Mouse (Mus musculus): ENCODE measurements at regions not wholly inside any gene's neighbourhood (a gene's known extent, or its start where the extent isn't known, plus 50 kb on each side); places are given as distances from the start of the nearest gene placed in this dataset.

DNA sequence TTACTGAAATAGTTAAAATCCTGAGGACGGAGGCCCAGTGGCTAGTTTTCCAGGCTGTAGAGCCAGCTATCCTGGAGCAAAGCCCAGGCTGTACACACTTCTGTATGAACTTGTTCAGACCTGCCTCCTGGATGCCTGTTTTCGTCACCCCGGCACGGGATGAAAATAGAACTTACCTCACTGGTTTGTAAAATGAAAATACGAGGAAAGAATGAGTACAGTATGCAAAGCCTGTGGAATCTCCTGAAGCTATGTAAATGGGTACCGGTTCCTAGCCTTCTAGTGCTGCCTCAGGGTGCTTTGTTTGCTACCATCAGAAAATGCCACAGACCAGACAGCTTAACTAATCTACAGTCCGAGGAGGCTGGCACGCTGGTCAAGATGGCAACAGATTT, 276.0 kb upstream of the Cdyl start:
- WGBS = 43% methylated on average over 8 of the region's 8 CpGs
- no peaks in the 10 kb centered on the region for H3K36me3 ChIP-seq
- no peak overlapping the region for H3K9ac ChIP-seq
- no peak for ATAC-seq (ENCODE audit: insufficient number of reproducible peaks, low FRiP score, low TSS enrichment, low read depth)
- no peaks in the 10 kb centered on the region for H3K4me1 ChIP-seq
- no peak overlapping the region for H3K27ac ChIP-seq (replicated peaks)
- H3K4me2 ChIP-seq (replicated peaks) = peak overlapping the region; percentile 15; the same call in 1 of the 2 replicates
- H3K4me3 ChIP-seq (replicated peaks) = no peak overlapping the region
- H3K27me3 ChIP-seq = no peaks in the 10 kb centered on the region
- H3K9me3 ChIP-seq (replicated peaks) = no peaks in the 10 kb centered on the region

- Histone ChIP-seq H3K27me3 (no peaks in the 10 kb centered on the region), H3K4me1 (peaks cover 14% of the 10 kb centered on the region; the same call in 1 of the 2 replicates), H3K9ac (no peak overlapping the region), H3K9me3 (replicated peaks) (no peaks in the 10 kb centered on the region), H3K4me3 (replicated peaks) (no peak overlapping the region), H3K36me3 (no peaks in the 10 kb centered on the region), H3K4me2 (replicated peaks) (no peak overlapping the region), H3K27ac (replicated peaks) (no peak overlapping the region)
- no peak for ATAC-seq (ENCODE audit: insufficient number of reproducible peaks, low FRiP score, low TSS enrichment, low read depth)
- WGBS = 37% methylated on average over 1 of the region's 1 CpGs
Observed at GRCm38 (mm10) chr13:35388380-35388779, 271.3 kb upstream of the Cdyl start.

GRCm38 (mm10) chr13:35389781-35390525, 269.7 kb upstream of the Cdyl start:
- Histone ChIP-seq H3K9me3 (replicated peaks) (no peaks in the 10 kb centered on the region), H3K9ac (no peak overlapping the region), H3K27ac (replicated peaks) (no peak overlapping the region; the same call in 1 of the 2 replicates), H3K4me1 (peaks cover 14% of the 10 kb centered on the region; the same call in 1 of the 2 replicates), H3K36me3 (no peaks in the 10 kb centered on the region), H3K27me3 (no peaks in the 10 kb centered on the region), H3K4me3 (replicated peaks) (no peak overlapping the region), H3K4me2 (replicated peaks) (no peak overlapping the region)
- 57% methylated on average over 6 of the region's 6 CpGs for WGBS
- ATAC-seq (ENCODE audit: insufficient number of reproducible peaks, low FRiP score, low TSS enrichment, low read depth) = peak; percentile 75

GRCm38 (mm10) chr13:35390526-35390880, 269.1 kb upstream of the Cdyl start:
- H3K4me3 ChIP-seq (replicated peaks) = no peak overlapping the region
- no peaks in the 10 kb centered on the region for H3K27me3 ChIP-seq
- no peaks in the 10 kb centered on the region for H3K36me3 ChIP-seq
- WGBS = 18% methylated on average over 4 of the region's 4 CpGs
- peaks cover 20% of the 10 kb centered on the region for H3K4me1 ChIP-seq
- 0 out of 2 replicates have a peak overlapping the region, but pooled peaks have one; percentile 40 for H3K27ac ChIP-seq (replicated peaks)
- no peak overlapping the region for H3K4me2 ChIP-seq (replicated peaks)
- peak; percentile 46; the same call in 1 of the 2 replicates for ATAC-seq (ENCODE audit: insufficient number of reproducible peaks, low FRiP score, low TSS enrichment, low read depth)
- no peak overlapping the region for H3K9ac ChIP-seq
- H3K9me3 ChIP-seq (replicated peaks) = no peaks in the 10 kb centered on the region

DNA sequence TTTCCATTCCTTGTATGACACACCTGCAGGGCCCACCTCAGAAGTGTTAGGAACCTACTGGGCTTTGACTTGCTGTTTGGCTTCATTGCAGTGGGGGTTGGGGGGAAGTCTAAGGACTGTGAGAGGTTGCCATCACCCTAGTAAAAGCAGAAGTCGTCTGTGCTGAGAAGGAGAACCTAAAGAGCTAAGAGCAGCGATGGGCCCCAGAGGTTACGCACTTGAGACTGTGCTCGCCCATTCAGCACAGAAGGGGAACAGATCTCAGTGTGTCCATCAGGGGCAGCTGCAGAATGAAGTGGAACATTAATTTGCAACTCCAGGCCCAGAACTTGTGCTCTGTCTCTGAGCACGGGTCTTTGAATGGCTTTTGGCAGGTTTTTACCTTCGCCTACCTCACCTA, 267.5 kb upstream of the Cdyl start:
- Histone ChIP-seq H3K9me3 (replicated peaks) (no peaks in the 10 kb centered on the region), H3K27ac (replicated peaks) (no peak overlapping the region), H3K4me2 (replicated peaks) (no peak overlapping the region), H3K4me1 (peaks cover 24% of the 10 kb centered on the region), H3K9ac (no peak overlapping the region), H3K4me3 (replicated peaks) (no peak overlapping the region), H3K27me3 (no peaks in the 10 kb centered on the region), H3K36me3 (no peaks in the 10 kb centered on the region)
- no peak for ATAC-seq (ENCODE audit: insufficient number of reproducible peaks, low FRiP score, low TSS enrichment, low read depth)
- 85% methylated on average over 6 of the region's 6 CpGs for WGBS

- peaks cover 20% of the 10 kb centered on the region for H3K4me1 ChIP-seq
- 34% methylated on average over 4 of the region's 4 CpGs for WGBS
- no peaks in the 10 kb centered on the region for H3K36me3 ChIP-seq
- no peak overlapping the region for H3K4me2 ChIP-seq (replicated peaks)
- H3K9me3 ChIP-seq (replicated peaks) = no peaks in the 10 kb centered on the region
- no peak overlapping the region for H3K4me3 ChIP-seq (replicated peaks)
- no peak overlapping the region for H3K9ac ChIP-seq
- ATAC-seq (ENCODE audit: insufficient number of reproducible peaks, low FRiP score, low TSS enrichment, low read depth) = peak; percentile 3; the same call in 1 of the 2 replicates
- no peaks in the 10 kb centered on the region for H3K27me3 ChIP-seq
- H3K27ac ChIP-seq (replicated peaks) = no peak overlapping the region
Observed at GRCm38 (mm10) chr13:35395192-35395591, 264.4 kb upstream of the Cdyl start.

- Histone ChIP-seq H3K36me3 (no peaks in the 10 kb centered on the region), H3K4me1 (peaks cover 16% of the 10 kb centered on the region), H3K27me3 (no peaks in the 10 kb centered on the region), H3K4me2 (replicated peaks) (no peak overlapping the region), H3K9me3 (replicated peaks) (no peaks in the 10 kb centered on the region), H3K9ac (no peak overlapping the region), H3K27ac (replicated peaks) (no peak overlapping the region), H3K4me3 (replicated peaks) (no peak overlapping the region)
- WGBS = 24% methylated on average over 5 of the region's 5 CpGs
- ATAC-seq (ENCODE audit: insufficient number of reproducible peaks, low FRiP score, low TSS enrichment, low read depth) = peak; percentile 51; the same call in 1 of the 2 replicates
Observed at GRCm38 (mm10) chr13:35395630-35396029, 264.0 kb upstream of the Cdyl start.

- ATAC-seq (ENCODE audit: insufficient number of reproducible peaks, low FRiP score, low TSS enrichment, low read depth) = no peak
- no peak overlapping the region for H3K27ac ChIP-seq (replicated peaks)
Observed at GRCm38 (mm10) chr13:35397166-35397565, 262.5 kb upstream of the Cdyl start.

GRCm38 (mm10) chr13:35398192-35398591, 261.4 kb upstream of the Cdyl start:
- H3K27me3 ChIP-seq = no peaks in the 10 kb centered on the region
- WGBS = 69% methylated on average over 8 of the region's 8 CpGs
- no peak for ATAC-seq (ENCODE audit: insufficient number of reproducible peaks, low FRiP score, low TSS enrichment, low read depth)

More at GRCm38 (mm10) chr13:35397166-35397565, 262.5 kb upstream of the Cdyl start:
- Histone ChIP-seq H3K9me3 (replicated peaks) (no peaks in the 10 kb centered on the region), H3K9ac (no peak overlapping the region), H3K4me1 (peaks cover 10% of the 10 kb centered on the region), H3K27me3 (no peaks in the 10 kb centered on the region), H3K4me2 (replicated peaks) (no peak overlapping the region), H3K4me3 (replicated peaks) (no peak overlapping the region), H3K36me3 (no peaks in the 10 kb centered on the region)
- WGBS = 84% methylated on average over 2 of the region's 2 CpGs

DNA sequence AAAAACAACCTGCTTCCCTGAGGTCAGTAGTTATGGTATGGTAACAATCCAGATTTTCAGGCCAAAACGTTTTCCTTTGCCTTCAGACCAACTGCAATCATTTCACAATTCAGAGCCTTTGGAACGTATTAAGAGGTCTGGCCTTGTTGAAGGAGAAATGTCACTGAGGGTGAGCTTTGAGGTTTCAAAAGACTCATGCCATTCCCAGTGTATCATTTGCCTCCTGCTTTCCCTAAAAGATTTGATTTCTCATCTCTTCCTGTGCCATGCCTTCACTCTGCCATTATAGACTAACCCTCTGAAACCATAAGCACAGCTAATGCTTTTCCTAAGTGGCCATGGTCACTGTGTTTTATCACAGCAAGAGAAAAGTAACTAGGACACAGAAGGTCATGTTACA, 256.8 kb upstream of the Cdyl start:
- H3K9me3 ChIP-seq (replicated peaks) = no peaks in the 10 kb centered on the region
- no peaks in the 10 kb centered on the region for H3K27me3 ChIP-seq
- ATAC-seq (ENCODE audit: insufficient number of reproducible peaks, low FRiP score, low TSS enrichment, low read depth) = no peak
- no peaks in the 10 kb centered on the region for H3K36me3 ChIP-seq
- no peak overlapping the region for H3K27ac ChIP-seq (replicated peaks)
- WGBS = 82% methylated on average over 2 of the region's 2 CpGs
- no peak overlapping the region for H3K4me2 ChIP-seq (replicated peaks)
- no peak overlapping the region for H3K4me3 ChIP-seq (replicated peaks)
- no peaks in the 10 kb centered on the region for H3K4me1 ChIP-seq
- no peak overlapping the region for H3K9ac ChIP-seq

More at GRCm38 (mm10) chr13:35398192-35398591, 261.4 kb upstream of the Cdyl start:
- no peaks in the 10 kb centered on the region for H3K9me3 ChIP-seq (replicated peaks)
- H3K9ac ChIP-seq = no peak overlapping the region
- H3K36me3 ChIP-seq = no peaks in the 10 kb centered on the region
- H3K4me2 ChIP-seq (replicated peaks) = no peak overlapping the region
- H3K4me1 ChIP-seq = peaks cover 10% of the 10 kb centered on the region
- H3K4me3 ChIP-seq (replicated peaks) = no peak overlapping the region
- no peak overlapping the region for H3K27ac ChIP-seq (replicated peaks)

DNA sequence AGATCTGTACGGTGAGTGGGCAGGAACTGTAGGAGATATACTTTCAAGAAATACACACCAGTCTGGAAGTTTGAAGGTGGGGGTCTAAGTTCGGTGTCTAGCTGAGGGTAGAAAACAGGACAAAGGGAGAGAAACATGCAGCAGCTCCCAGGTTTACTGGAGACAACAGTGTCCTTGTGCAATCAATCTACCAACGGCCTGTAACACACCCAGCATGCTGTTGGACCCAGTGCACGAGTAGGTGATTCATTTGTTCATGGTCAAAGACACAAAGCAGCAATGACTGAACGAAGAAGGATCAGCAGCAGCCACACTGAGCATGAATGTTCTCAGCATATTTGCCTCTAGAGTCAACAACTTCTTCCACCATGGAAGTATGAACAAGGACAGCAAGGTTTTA, 255.2 kb upstream of the Cdyl start:
- ATAC-seq (ENCODE audit: insufficient number of reproducible peaks, low FRiP score, low TSS enrichment, low read depth) = no peak
- no peaks in the 10 kb centered on the region for H3K9me3 ChIP-seq (replicated peaks)
- H3K9ac ChIP-seq = no peak overlapping the region
- H3K27me3 ChIP-seq = no peaks in the 10 kb centered on the region
- no peaks in the 10 kb centered on the region for H3K4me1 ChIP-seq
- H3K4me2 ChIP-seq (replicated peaks) = no peak overlapping the region
- H3K4me3 ChIP-seq (replicated peaks) = no peak overlapping the region
- WGBS = 90% methylated on average over 5 of the region's 5 CpGs
- no peak overlapping the region for H3K27ac ChIP-seq (replicated peaks)
- no peaks in the 10 kb centered on the region for H3K36me3 ChIP-seq

- H3K4me2 ChIP-seq (replicated peaks) = no peak overlapping the region
- H3K27ac ChIP-seq (replicated peaks) = no peak overlapping the region
- no peak overlapping the region for H3K9ac ChIP-seq
- no peaks in the 10 kb centered on the region for H3K36me3 ChIP-seq
- no peak for ATAC-seq (ENCODE audit: insufficient number of reproducible peaks, low FRiP score, low TSS enrichment, low read depth)
- no peaks in the 10 kb centered on the region for H3K4me1 ChIP-seq
- H3K27me3 ChIP-seq = no peaks in the 10 kb centered on the region
- no peaks in the 10 kb centered on the region for H3K9me3 ChIP-seq (replicated peaks)
- no peak overlapping the region for H3K4me3 ChIP-seq (replicated peaks)
- WGBS = 85% methylated on average over 1 of the region's 1 CpGs
Observed at GRCm38 (mm10) chr13:35405384-35405783, 254.2 kb upstream of the Cdyl start.
